Mouse (Mus musculus) spleen, adult 2 months (tissue): ENCODE measurements around the gene Cggbp1.

Experiments
- CTCF ChIP-seq: fragments of 200-500 bp; IDR thresholded peaks from 2 replicates; pipeline ENCODE4 v1.5.1; 2011; ENCODE audit warnings: mild to moderate bottlenecking, inconsistent platforms; ENCODE audit not compliant: insufficient read depth, insufficient read length, insufficient replicate concordance; ENCODE audit errors: extremely low read depth
- POLR2A ChIP-seq: fragments of 200-500 bp; IDR thresholded peaks from 2 replicates; pipeline ENCODE4 v1.6.1; 2011; ENCODE audit warnings: low read depth, low read length, inconsistent platforms

DNA sequence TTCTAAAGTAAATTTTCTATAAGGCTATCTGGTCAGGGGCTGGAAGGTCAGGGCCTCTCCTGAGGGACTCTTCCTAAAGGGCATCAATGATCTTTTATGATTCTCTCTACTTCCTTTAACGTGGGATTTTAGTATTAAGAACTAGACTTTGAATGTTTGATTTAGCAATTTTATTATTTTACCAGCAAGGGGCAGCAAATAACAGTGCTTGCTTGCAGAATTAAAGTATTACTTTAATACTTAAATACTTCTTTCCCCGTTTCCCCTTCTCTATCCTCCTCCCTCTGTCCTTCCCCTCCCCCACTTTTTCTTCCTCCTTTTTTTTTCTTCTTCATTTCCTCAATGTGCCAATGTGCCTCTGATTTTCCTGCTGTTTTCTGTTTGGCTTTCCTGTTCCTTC lies 51.5 kb downstream of the Cggbp1 start:
- TF ChIP-seq POLR2A: no peak
- no peak for TF ChIP-seq CTCF
